Mouse (Mus musculus): ENCODE measurements around the gene Actl7b.

The Actl7b gene

DNA sequence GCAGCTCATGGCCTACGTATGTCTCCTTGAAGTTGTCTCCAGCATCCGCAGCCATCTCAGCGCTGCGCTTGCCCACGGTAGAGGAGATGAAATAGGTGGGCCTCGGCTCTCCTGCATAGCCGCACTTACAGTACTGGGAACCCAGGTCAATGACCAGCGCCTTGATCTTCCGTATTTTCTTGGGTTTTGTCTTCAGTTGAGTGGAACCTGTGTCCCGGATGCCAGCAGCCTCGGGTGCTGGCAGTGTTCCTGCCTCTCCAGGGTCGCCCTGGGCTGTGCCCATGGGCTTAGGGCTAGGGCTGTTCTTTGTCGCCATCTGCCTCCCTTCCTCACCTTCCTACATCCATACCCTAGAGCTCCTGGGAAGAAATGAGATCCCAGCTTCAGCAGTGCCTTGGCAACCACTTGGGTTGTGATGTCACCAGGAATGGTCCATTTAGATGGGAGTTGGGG is at the start of gene Actl7b:
Gene Actl7b (minus strand): TSS at position 403 of the 453 bp plus-strand sequence.
- CTCF ChIA-PET: interaction anchor here in 3 of 4 experiments (0.6 to 2.3 kb wide), 5 partner anchors 15 to 1202 kb away, joined by 3 to 17 read pairs (median 4); no protein-coding TSS in a partner anchor

DNA sequence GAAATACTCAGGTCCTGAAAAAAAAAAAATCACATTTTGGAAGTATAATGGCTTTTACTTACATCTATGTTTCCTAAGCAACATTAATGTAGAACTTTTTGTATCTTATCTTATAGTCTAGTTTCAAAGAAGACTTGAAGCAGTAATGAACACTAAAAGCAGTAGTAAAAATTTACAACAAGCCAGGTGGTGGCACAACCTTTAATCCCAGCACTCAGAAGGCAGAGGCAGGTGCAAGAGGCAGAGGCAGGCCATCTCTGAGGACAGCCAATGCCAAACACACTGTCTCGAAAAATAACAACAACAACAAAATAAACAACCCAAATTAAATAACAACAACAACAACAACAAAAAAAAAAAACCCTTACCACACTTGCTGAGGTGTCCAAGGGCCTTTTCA is 29.8 kb upstream of the Actl7b start:
- ChIA-PET CTCF (no interaction called here), POLR2A (interaction anchor here in 1 of 4 experiments (1.0 to 2.1 kb wide), 5 partner anchors 15 to 126 kb away, joined by 3 to 8 read pairs (median 4); partner anchors contain the start of genes Actl7b, Elp1 and Fam206a)

More for the DNA sequence above, at the start of gene Actl7b:
- POLR2A ChIA-PET: interaction anchor here in 3 of 4 experiments (0.6 to 1.7 kb wide), 14 partner anchors 13 to 1041 kb away, joined by 3 to 9 read pairs (median 4); partner anchors contain the start of genes Elp1 (in 1 of the 3) and Fam206a (in 1 of the 3)

DNA sequence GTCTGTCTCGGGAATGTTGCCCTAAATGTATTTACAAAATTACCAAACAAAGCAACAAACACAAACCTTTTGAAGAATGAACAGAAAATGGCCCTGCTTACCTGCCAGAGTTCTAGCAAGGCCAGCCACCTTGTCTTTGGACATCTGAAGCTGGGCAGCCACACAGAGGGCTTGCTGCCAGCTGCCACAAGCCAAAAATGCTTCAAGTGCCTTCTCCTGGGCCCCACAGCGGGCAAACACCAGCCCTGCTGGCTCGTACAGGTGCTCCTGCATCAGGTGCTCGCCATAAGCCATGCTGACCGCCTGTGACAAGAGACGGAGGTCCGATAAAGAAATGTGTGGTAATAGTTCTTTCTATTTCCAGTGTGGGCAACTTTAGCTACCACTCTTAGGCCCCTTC is 27.7 kb upstream of the Actl7b start:
- ChIA-PET POLR2A (interaction anchor here in 1 of 4 experiments (0.6 kb wide), 1 partner anchor 8 kb away, joined by 7 read pairs; no protein-coding TSS in a partner anchor), CTCF (no interaction called here)

DNA sequence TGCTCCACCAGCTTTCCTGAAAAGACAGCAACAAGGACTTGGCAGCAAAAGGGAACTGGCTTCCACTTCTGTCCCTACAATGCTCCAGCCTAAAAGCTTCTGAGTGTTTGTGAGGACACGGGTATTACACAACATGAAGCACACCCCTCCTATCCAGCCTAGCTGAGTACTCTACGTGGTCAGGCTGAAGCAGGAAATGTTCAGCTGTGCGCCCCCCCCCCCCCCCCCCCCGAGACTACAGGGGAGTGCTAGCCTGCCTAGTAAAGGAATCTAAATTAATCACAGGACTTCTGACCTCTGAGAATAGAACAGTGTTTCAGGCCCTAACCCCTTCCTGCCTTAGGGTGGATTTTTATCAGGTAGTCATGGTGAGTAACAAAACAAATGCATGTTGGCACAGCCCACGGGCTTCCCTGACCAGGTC is 26.6 kb upstream of the Actl7b start:
- ChIA-PET POLR2A (interaction anchor here in 2 of 4 experiments (0.6 to 1.5 kb wide), 9 partner anchors 11 to 210 kb away, joined by 3 to 6 read pairs (median 4); no protein-coding TSS in a partner anchor), CTCF (no interaction called here)

DNA sequence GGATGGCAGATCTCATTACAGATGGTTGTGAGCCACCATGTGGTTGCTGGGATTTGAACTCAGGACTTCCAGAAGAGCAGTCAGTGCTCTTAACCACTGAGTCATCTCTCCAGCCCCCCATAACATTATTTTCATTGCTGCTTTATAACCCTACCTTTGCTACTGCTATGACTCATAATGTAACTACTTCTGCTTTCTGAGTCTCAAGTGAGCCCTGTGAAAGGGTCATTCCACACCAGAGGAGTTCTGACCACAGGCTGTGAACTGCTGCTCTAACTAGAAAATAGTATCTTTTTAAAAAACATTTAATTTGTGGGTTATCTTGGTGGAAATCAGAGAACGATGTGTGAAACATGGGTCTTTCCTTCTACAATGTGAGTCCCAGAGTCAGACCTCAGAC is 16.4 kb upstream of the Actl7b start:
- CTCF ChIA-PET: no interaction called here
- POLR2A ChIA-PET: interaction anchor here in 1 of 4 experiments (1.5 to 2.0 kb wide), 2 partner anchors 10 to 45 kb away, joined by 5 read pairs; partner anchors contain the start of genes Elp1 and Fam206a

DNA sequence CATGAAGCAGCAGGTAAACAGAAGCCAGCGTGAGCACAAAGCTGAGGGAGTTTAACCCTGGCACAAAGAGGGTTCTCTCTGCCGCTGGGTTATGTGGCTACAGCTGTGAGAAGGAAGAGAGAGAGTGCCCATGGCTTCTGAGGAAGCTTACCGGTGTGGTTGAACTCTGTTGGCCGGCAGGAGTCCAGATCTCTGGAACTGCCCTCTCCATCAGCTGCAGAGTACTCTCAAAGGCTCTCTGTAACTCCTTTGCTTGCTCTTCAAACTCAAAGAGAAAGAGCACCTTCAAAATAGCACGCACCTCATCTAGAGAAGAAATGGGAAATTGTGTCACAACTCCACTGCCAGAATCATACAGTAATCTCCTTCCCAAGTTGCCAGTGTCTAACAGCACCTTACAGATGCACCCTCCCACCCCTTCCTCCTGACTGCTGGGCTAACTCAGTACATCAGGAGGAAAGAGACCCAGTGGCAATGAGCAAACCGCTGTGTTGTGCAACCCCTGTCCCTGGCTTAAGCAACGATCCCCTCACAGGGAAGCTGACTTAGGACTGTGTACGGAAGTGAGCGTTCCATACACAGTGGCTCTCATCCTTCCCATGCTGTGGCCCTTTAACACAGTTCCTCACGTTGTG is 15.8 kb upstream of the Actl7b start:
- ChIA-PET POLR2A (interaction anchor here in 2 of 4 experiments (0.6 to 2.0 kb wide), 9 partner anchors 8 to 428 kb away, joined by 3 to 8 read pairs (median 5); partner anchors contain the start of genes Actl7b (in 1 of the 2), Elp1 (in 1 of the 2) and Fam206a (in 1 of the 2)), CTCF (interaction anchor here in 1 of 4 experiments (0.5 kb wide), 1 partner anchor 72 kb away, joined by 11 read pairs; no protein-coding TSS in a partner anchor)

DNA sequence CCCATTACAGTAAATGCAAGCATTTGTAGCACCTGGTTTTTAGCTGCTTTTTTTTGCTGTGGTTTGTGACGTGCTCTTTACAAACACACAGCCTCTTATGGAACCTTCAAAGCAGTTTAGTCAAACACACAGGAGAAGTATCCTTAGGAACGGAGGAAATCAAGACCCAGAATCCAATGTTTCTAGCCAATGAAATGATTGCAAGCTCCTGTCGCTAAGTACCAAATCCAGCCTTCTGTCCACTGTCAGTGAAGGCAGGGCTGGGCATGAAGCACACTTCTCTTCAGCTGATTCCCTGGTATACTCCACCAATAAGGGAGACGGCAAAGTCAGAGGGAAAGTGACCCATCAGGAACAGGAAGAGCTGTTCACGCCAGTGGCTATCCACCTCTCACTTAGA is 14.8 kb upstream of the Actl7b start:
- CTCF ChIA-PET: interaction anchor here in 3 of 4 experiments (0.6 to 1.1 kb wide), 3 partner anchors 9 to 88 kb away, joined by 3 to 5 read pairs (median 4); no protein-coding TSS in a partner anchor
- POLR2A ChIA-PET: interaction anchor here in 2 of 4 experiments (0.6 to 2.0 kb wide), 11 partner anchors 8 to 1379 kb away, joined by 3 to 8 read pairs (median 4); partner anchors contain the start of genes Elp1 (in 2 of the 2), Fam206a (in 2 of the 2) and Actl7b (in 1 of the 2)

DNA sequence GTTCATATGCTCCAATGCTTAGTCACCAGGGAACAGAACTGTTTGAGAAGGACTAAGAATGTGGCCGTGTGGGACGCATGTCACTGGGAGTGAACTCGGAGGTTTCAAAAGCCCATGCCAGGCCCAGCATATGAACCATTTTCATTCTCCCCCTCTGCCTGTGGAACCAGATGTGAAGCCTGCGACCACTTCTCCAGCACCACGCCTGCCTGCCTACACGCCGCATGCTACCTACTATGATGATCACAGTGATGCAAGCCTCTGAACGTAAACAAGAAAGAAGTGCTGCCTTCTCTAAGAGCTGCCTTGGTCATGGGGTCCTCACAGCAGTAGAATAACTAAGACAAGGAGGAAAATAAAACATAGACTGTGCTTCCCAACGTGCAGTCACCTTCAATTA is 6.2 kb upstream of the Actl7b start:
- POLR2A ChIA-PET: interaction anchor here in 1 of 4 experiments (0.8 to 1.8 kb wide), 5 partner anchors 9 to 208 kb away, joined by 3 to 5 read pairs (median 4); no protein-coding TSS in a partner anchor

DNA sequence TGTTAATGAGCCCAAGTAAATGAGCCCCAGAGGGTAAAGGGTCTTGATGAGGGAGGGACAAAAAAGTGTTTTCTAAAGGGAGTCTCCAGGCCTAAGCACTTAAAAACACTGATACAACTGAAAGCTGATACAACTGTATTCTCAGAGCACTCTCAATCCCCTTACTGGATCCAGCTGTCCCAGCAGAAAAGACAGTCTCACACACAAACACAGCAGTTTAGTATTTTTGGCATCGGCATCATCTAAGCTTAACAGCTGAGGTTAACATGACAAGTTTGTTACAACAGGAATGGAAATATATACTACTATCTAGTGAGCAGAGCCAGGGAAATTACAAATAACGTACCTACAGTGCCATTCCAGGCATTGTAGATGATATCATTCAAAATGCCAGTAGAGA is 5.1 kb upstream of the Actl7b start:
- POLR2A ChIA-PET: no interaction called here
- CTCF ChIA-PET: no interaction called here

More for the DNA sequence above, 6.2 kb upstream of the Actl7b start:
- CTCF ChIA-PET: no interaction called here

DNA sequence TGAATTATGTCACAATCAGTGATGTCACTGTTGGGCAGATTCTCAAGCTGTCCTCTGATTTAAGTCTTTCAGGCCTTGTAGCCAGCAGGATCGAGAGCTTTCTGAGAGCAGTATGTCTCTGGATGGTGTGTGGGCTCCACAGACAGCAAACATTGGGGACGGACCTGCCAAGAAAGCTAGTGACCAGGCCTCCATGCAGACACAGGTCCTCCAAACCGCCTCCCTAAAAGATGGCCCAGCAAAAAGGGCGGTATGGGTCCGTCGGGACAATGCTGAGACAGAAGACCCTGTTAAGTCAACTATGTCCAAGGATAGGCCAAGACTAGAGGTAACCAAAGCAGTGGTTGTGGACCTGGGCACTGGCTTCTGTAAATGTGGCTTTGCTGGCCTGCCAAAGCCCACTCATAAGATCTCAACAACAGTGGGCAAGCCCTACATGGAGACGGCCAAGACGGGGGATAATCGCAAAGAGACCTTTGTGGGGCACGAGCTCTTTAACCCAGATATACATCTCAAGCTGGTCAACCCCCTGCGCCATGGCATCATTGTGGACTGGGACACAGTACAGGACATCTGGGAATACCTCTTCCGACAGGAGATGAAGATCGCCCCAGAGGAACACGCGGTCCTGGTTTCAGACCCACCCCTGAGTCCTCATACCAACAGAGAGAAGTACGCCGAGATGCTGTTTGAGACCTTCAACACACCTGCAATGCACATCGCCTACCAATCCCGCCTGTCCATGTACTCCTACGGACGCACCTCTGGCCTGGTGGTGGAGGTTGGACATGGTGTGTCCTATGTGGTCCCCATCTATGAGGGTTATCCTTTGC is 2.3 kb upstream of the Actl7b start, which contains the start of gene Actl7a:
Gene Actl7a (plus strand): TSS at position 51 of the 833 bp plus-strand sequence.
- CTCF ChIA-PET: interaction anchor here in 1 of 4 experiments (1.9 kb wide), 1 partner anchor 18 kb away, joined by 5 read pairs; no protein-coding TSS in a partner anchor
- POLR2A ChIA-PET: interaction anchor here in 1 of 4 experiments (0.8 kb wide), 1 partner anchor 31 kb away, joined by 3 read pairs; no protein-coding TSS in a partner anchor

DNA sequence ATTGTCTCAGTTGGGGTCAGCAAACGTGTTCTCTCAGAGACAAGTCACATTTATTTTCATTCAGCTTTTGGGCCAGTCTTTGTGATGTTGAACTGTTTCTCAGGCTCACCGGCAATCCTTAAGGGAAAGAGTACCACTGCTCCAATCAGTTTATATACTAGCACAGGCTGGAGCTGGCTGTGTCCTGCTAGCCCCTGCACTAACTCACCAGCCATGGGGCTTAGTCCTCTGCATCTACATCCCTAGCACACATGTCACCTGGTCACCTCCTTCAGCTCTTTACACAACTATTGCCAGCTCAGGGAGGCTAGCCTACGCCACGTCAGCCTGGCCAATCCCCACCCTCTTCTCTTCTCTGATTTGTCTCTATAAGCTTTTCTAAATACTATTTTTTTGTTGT is 1.5 kb upstream of the Actl7b start:
- ChIA-PET CTCF (interaction anchor here in 1 of 4 experiments (1.9 kb wide), 1 partner anchor 17 kb away, joined by 5 read pairs; no protein-coding TSS in a partner anchor), POLR2A (interaction anchor here in 1 of 4 experiments (0.8 kb wide), 1 partner anchor 30 kb away, joined by 3 read pairs; no protein-coding TSS in a partner anchor)

DNA sequence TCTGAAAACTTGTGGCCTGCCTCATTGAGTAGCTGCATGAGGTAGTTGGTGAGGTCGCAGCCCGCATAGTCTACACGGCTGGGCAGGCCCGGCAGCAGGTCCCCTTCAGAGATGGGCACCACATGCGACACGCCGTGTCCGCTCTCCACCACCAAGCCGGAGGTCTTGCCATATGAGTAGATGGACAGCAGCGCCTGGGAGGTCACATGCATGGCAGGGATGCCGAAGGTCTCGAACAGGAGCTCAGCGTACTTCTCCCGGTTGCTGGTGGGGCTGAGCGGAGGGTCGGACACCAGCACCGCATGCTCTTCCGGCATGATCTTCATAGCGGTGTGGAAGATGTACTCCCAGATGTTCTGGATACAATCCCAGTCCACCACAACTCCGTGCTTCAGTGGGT is 632 bp downstream of the Actl7b start:
- CTCF ChIA-PET: interaction anchor here in 2 of 4 experiments (0.7 to 2.3 kb wide), 5 partner anchors 15 to 534 kb away, joined by 3 to 17 read pairs (median 4); no protein-coding TSS in a partner anchor
- POLR2A ChIA-PET: interaction anchor here in 3 of 4 experiments (0.6 to 1.7 kb wide), 14 partner anchors 13 to 1040 kb away, joined by 3 to 9 read pairs (median 4); partner anchors contain the start of genes Elp1 (in 1 of the 3) and Fam206a (in 1 of the 3)

DNA sequence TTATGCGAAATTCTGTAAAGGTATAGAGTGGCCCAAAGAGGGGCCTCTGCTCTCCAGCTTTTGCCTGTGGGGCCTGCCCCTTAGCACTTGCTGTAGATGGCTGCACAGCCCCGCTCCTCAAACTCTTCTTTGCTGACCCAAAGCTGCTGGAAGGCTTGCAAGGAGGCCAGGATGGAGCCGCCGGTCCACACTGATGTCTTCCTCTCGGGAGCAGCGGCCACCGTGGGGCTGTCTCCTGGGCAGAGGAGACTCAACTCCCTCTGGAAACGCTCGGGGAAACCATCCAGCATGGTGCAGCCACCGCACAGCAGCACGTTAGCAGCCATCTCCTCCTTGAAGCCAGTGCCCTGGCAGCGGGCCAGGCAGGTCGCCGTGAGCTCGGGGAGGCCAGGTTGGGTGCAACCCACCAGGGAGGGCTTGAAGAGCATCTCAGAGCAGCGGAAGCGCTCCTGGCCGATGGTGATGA is 1.2 kb downstream of the Actl7b start, which contains the start of gene Gm26657:
Gene Gm26657 (plus strand): TSS at position 51 of the 466 bp plus-strand sequence.
- POLR2A ChIA-PET: interaction anchor here in 3 of 4 experiments (0.8 to 1.7 kb wide), 12 partner anchors 12 to 1207 kb away, joined by 3 to 9 read pairs (median 4); partner anchors contain the start of genes Elp1 (in 1 of the 3) and Fam206a (in 1 of the 3)
- CTCF ChIA-PET: interaction anchor here in 3 of 4 experiments (0.5 to 2.3 kb wide), 6 partner anchors 14 to 536 kb away, joined by 3 to 17 read pairs (median 4); no protein-coding TSS in a partner anchor

DNA sequence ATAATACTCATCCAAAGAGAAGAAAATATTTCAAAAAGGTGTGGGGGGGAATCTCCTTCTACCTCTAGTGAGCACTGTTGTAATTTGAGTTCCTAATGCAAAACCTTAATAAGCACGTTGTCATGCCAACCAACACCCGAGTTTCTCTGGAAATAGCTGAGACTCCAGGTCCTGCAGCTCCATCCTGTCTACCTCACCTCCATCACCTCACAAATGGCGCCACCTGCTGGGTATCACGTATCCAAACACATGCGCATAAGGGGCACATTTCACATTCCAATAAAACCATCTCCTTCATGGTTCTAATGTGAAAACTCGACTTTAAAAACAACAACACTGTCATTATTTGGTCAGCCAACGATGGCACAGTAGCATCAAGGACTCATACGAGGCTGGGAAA is 15.4 kb downstream of the Actl7b start:
- CTCF ChIA-PET: interaction anchor here (0.6 to 2.2 kb wide), 33 partner anchors 9 to 1328 kb away, joined by 3 to 18 read pairs (median 4); partner anchors contain the start of genes Actl7a (in 1 of the 4), Actl7b (in 1 of the 4) and Gm26657 (in 1 of the 4)
- POLR2A ChIA-PET: interaction anchor here in 3 of 4 experiments (0.6 to 1.6 kb wide), 5 partner anchors 15 to 1195 kb away, joined by 3 to 6 read pairs (median 3); partner anchors contain the start of genes Actl7b (in 2 of the 3), Elp1 (in 1 of the 3), Fam206a (in 1 of the 3) and Gm26657 (in 1 of the 3)

DNA sequence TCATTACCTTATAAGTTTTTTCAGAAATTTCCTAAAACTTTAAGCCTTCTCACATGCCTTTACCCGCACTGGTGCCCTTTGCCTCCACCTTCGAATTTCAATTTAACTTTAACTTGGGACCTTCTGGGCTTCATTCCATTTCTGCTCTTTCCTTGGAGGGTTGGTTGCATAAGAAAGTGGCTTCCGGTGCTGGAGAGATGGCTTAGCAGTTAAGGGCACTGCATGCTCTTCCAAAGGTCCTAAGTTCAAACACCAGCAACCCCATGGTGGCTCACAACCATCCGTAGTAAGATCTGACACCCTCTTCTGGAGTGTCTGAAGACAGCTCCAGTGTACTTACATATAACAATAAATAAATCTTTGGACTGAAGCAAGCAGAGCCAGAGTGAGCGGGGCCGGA is 18.0 kb downstream of the Actl7b start:
- ChIA-PET POLR2A (no interaction called here), CTCF (no interaction called here)

DNA sequence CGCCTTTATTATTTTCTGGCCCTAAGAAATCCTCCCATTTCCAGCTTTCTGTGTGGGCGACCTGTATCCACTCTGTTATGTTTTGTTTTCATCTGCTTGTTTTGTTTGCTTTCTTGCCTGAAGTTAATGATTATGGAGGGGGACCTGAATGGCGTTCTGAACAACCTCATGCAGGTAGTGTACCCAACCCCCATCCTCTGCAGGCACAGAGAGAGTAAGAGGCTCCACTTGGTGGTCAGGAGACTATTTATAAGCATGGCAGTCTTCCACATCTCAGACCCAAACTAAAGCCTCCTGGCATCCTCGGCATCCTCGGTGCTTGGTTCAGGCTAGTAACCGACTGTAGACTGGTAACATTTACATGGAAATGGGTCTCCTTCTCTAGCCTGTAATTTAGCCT is 18.9 kb downstream of the Actl7b start:
- POLR2A ChIA-PET: no interaction called here
- CTCF ChIA-PET: no interaction called here

DNA sequence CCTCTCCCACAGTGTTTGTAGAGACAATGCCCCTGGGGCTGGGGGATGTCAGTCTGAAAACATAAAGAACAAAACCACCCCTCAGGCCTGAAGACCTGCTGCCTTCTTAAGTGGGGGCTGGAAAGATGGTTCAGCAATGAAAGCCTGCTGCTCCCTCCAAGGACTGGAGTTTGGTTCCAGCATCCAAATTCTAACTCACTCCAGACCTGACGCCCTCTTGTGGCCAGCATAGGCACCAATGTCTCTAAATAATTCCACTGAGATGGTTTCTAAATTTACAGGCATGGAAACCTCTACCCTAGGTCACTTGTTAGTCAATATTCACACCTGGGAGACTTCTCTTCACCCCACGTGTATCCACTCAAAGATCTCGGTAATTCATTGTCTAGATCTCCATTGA is 19.8 kb downstream of the Actl7b start:
- CTCF ChIA-PET: no interaction called here
- POLR2A ChIA-PET: no interaction called here

DNA sequence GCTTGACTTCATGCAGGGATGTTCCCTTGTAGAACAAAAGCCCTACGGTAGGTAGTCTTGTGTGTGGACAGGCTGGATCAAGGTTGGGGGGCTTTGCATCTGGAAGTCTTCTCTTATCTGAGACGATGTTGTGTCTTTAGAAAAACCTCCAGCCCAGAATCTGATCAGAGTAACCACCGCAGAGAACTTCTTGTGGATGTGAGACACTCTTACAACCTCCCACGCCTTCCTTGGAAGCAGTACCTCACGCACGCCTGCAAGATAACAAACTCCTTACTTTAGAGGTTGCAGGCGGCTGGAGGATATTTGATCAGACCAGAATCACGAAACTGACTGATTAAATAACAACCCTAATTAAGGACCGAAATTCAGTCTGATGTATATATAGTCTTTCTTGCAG is 20.8 kb downstream of the Actl7b start:
- CTCF ChIA-PET: no interaction called here
- POLR2A ChIA-PET: no interaction called here
